ENCODE assay signal across 11 mouse cellular contexts in the genomic region with DNA sequence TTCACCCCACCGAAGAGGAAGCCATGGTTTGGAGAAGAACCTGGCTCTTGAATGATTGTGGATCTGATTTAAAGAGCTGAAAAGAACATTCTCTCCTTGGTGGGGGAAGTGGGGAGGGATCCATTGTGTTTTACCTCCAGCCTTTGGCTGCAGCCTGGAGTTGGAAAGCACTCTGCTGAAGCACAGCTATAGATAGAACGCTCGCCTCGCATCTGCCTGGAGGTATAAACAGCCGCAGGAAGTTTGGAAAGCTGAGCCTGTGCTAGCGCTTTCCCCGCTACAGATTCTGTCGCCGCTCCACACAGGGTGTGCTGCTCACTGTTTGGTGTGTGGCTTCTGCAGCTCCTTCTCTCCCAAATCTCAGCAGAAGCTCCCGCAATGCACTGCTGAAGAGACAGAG.
DNase-seq lines count a peak whose midpoint lies in the region; ATAC-seq and TF ChIP-seq lines count a peak whose summit lies in the region.
"Had no signal": no experiment of that assay in that cellular context is flagged by ENCODE, and none has a peak within 500 bp of the region (broad histone marks: within the 10 kb centered on the region; RNA-seq: fewer than 3 reads in every experiment).

No protein-coding gene starts in this region.

- intact Hi-C loops in heart, postnatal 25 days (cut with DNase I) = no loop called here
- intact Hi-C loops in left cerebral cortex, adult 2 months (cut with DNase I) = no loop called here

- peak overlapping the region; percentile 16; the same call in 1 of the 2 replicates for H3K4me2 ChIP-seq in heart, embryonic 16.5 days (ENCODE audit: low read depth, low read length)
- no peak overlapping the region for H3K4me2 ChIP-seq in lung, postnatal 0 days (replicated peaks; ENCODE audit: low read depth, low read length)
- H3K4me2 ChIP-seq in intestine, embryonic 15.5 days (replicated peaks) = no peak overlapping the region
- H3K4me2 ChIP-seq: liver, embryonic 15.5 days had no signal

- ATAC-seq in heart, embryonic 16.5 days (replicated peaks; ENCODE audit: extremely low read depth, insufficient read depth, low FRiP score) = no peak
- ATAC-seq in lung, postnatal 0 days = peak; percentile 57
- ATAC-seq in intestine, embryonic 15.5 days = no peak

- H3K4me3 ChIP-seq in heart, embryonic 16.5 days (ENCODE audit: low read length) = no peak overlapping the region
- no peak overlapping the region for H3K4me3 ChIP-seq in left cerebral cortex, adult 2 months
- no peak overlapping the region for H3K4me3 ChIP-seq in lung, postnatal 0 days (ENCODE audit: low read depth, low read length)
- H3K4me3 ChIP-seq in intestine, embryonic 15.5 days (replicated peaks) = no peak overlapping the region
- H3K4me3 ChIP-seq: liver, embryonic 15.5 days had no signal

- DNase-seq in heart, postnatal 25 days (ENCODE audit: low spot score) = no peak
- peak; percentile 25 to 38 for DNase-seq in left cerebral cortex, adult 2 months (ENCODE audit: extremely low spot score in 1 of 2, low spot score in 2 of 2)
- DNase-seq in lung, postnatal 0 days (ENCODE audit: low spot score) = peak; percentile 30
- peak; percentile 53 to 68 for DNase-seq in right cerebral cortex, postnatal 36 days (ENCODE audit: low spot score in 2 of 2)
- DNase-seq in spleen, adult 18-20 months = no peak
- DNase-seq in adrenal gland, postnatal 36 days = no peak
- DNase-seq: cerebellum, adult 9-10 months; midbrain, embryonic 14.5 days had no signal

- no peak overlapping the region for H3K9ac ChIP-seq in heart, embryonic 16.5 days (ENCODE audit: low read length)
- H3K9ac ChIP-seq in lung, postnatal 0 days (replicated peaks; ENCODE audit: low read depth) = no peak overlapping the region
- no peak overlapping the region for H3K9ac ChIP-seq in intestine, embryonic 15.5 days
- H3K9ac ChIP-seq: liver, embryonic 15.5 days had no signal

- H3K27me3 ChIP-seq in heart, embryonic 16.5 days (ENCODE audit: control insufficient read depth, insufficient read depth, low read length) = no peaks in the 10 kb centered on the region
- no peaks in the 10 kb centered on the region for H3K27me3 ChIP-seq in lung, postnatal 0 days (replicated peaks; ENCODE audit: insufficient read depth, low read length)
- no peaks in the 10 kb centered on the region for H3K27me3 ChIP-seq in intestine, embryonic 15.5 days (replicated peaks)
- H3K27me3 ChIP-seq: liver, embryonic 15.5 days had no signal

- H3K27ac ChIP-seq in heart, embryonic 16.5 days (ENCODE audit: low read length) = no peak overlapping the region
- no peak overlapping the region; the same call in 1 of the 2 replicates for H3K27ac ChIP-seq in left cerebral cortex, adult 2 months
- no peak overlapping the region for H3K27ac ChIP-seq in lung, postnatal 0 days (ENCODE audit: low read length)
- no peak overlapping the region for H3K27ac ChIP-seq in intestine, embryonic 15.5 days
- H3K27ac ChIP-seq: liver, embryonic 15.5 days had no signal

- no peaks in the 10 kb centered on the region for H3K36me3 ChIP-seq in heart, embryonic 16.5 days (ENCODE audit: control insufficient read depth, insufficient read depth)
- no peaks in the 10 kb centered on the region for H3K36me3 ChIP-seq in lung, postnatal 0 days (ENCODE audit: insufficient read depth, low read length)
- no peaks in the 10 kb centered on the region for H3K36me3 ChIP-seq in intestine, embryonic 15.5 days
- H3K36me3 ChIP-seq: liver, embryonic 15.5 days had no signal

- TF ChIP-seq EP300 in lung, postnatal 0 days (IDR thresholded peaks at IDR 0.05) = no peak

- H3K9me3 ChIP-seq in heart, embryonic 16.5 days (replicated peaks; ENCODE audit: control insufficient read depth, low read length) = no peaks in the 10 kb centered on the region
- no peaks in the 10 kb centered on the region for H3K9me3 ChIP-seq in lung, postnatal 0 days (ENCODE audit: low read length)
- H3K9me3 ChIP-seq in intestine, embryonic 15.5 days = no peaks in the 10 kb centered on the region
- H3K9me3 ChIP-seq: liver, embryonic 15.5 days had no signal

- 41% methylated on average over 10 of the region's 10 CpGs for WGBS in heart, embryonic 16.5 days
- 48% methylated on average over 10 of the region's 10 CpGs for WGBS in lung, postnatal 0 days
- WGBS in intestine, embryonic 15.5 days = 53% methylated on average over 10 of the region's 10 CpGs

- no peaks in the 10 kb centered on the region for H3K4me1 ChIP-seq in heart, embryonic 16.5 days (ENCODE audit: control insufficient read depth, insufficient read depth, low read length)
- H3K4me1 ChIP-seq in lung, postnatal 0 days (ENCODE audit: insufficient read depth, low read depth, low read length) = no peaks in the 10 kb centered on the region
- H3K4me1 ChIP-seq in intestine, embryonic 15.5 days (replicated peaks) = no peaks in the 10 kb centered on the region
- H3K4me1 ChIP-seq: liver, embryonic 15.5 days had no signal

- no peak for TF ChIP-seq CTCF in left cerebral cortex, adult 2 months (IDR thresholded peaks at IDR 0.05)
- no peak for TF ChIP-seq CTCF in lung, postnatal 0 days (IDR thresholded peaks at IDR 0.05)

Comparison
In these comparisons a context has a peak if more than half of its experiments do, and no peak if none do; other contexts are left out.
1. DNase-seq: peak in left cerebral cortex, adult 2 months (2 of 2), lung, postnatal 0 days (single experiment) and right cerebral cortex, postnatal 36 days (2 of 2); none in heart, postnatal 25 days (single experiment), spleen, adult 18-20 months (0 of 2) and adrenal gland, postnatal 36 days (0 of 2).